Mouse (Mus musculus): ENCODE results near the gene Pbxip1. TPM values are rescaled to one million over a fixed set of nuclear protein-coding genes. Genes with fewer than 3 reads are reported as not detected.

Gene Pbxip1
- polyA plus RNA-seq, 1 experiment from 2014 or later, result 48.6 TPM

- Histone ChIP-seq H3K4me3 (ENCODE audit: low read depth, low read length) (no peak overlapping the region), H3K9ac (ENCODE audit: low read length) (peak overlapping the region; percentile 18; the same call in 1 of the 2 replicates)
Measured at GRCm38 (mm10) chr3:89484766-89485524, 48.4 kb downstream of the Pbxip1 start.

DNA sequence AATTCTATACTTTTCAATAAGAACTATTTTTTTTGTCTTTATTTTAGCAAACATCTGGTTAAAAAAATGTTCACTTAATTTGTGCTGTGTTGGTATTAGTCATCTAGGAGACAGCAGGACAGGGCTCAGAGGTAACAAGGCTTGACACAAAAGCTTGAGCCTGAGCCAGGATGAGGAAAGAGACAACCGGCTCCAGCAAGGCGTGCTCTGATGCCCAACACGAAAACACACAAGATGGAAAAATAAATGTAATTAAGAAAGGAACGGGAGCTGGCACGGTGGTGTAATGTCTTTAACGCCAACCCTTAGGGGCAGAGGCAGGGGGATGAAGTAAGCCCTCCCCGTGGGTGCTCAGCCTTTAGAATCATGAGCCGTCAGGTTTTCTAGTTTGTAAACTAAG is 49.6 kb downstream of the Pbxip1 start:
- no peaks in the 10 kb centered on the region for H3K36me3 ChIP-seq (ENCODE audit: control insufficient read depth, insufficient read depth, low read length)
- H3K4me3 ChIP-seq (ENCODE audit: low read depth, low read length), result no peak overlapping the region
- H3K9ac ChIP-seq (ENCODE audit: low read length), result no peak overlapping the region
- H3K9me3 ChIP-seq (ENCODE audit: control insufficient read depth, low read length), result no peaks in the 10 kb centered on the region
- 70% methylated on average over 8 of the region's 8 CpGs for WGBS
- DNase-seq (ENCODE audit: low spot score) (no peak), ATAC-seq (ENCODE audit: low FRiP score, low TSS enrichment) (no peak)
- H3K4me2 ChIP-seq (replicated peaks; ENCODE audit: low read depth), result no peak overlapping the region
- H3K27me3 ChIP-seq (ENCODE audit: control insufficient read depth, insufficient read depth, low read length), result no peaks in the 10 kb centered on the region
- no peaks in the 10 kb centered on the region for H3K4me1 ChIP-seq (replicated peaks; ENCODE audit: control insufficient read depth, insufficient read depth)
- no peak for TF ChIP-seq EP300 (optimal IDR thresholded peaks at IDR 0.05)
- no peak for TF ChIP-seq CTCF (IDR thresholded peaks at IDR 0.05; ENCODE audit: low read depth)
- H3K27ac ChIP-seq (replicated peaks), result no peak overlapping the region

More at GRCm38 (mm10) chr3:89484766-89485524, 48.4 kb downstream of the Pbxip1 start:
- Histone ChIP-seq H3K27ac (replicated peaks) (no peak overlapping the region), H3K36me3 (ENCODE audit: control insufficient read depth, insufficient read depth, low read length) (no peaks in the 10 kb centered on the region), H3K4me2 (replicated peaks; ENCODE audit: low read depth) (peak overlapping the region; percentile 35), H3K9me3 (ENCODE audit: control insufficient read depth, low read length) (no peaks in the 10 kb centered on the region), H3K27me3 (ENCODE audit: control insufficient read depth, insufficient read depth, low read length) (no peaks in the 10 kb centered on the region), H3K4me1 (replicated peaks; ENCODE audit: control insufficient read depth, insufficient read depth) (no peaks in the 10 kb centered on the region)
- TF ChIP-seq CTCF (IDR thresholded peaks at IDR 0.05; ENCODE audit: low read depth) (peak; percentile 97), EP300 (optimal IDR thresholded peaks at IDR 0.05) (no peak)
- peak; percentile 84 for DNase-seq (ENCODE audit: low spot score)
- peak; percentile 88 for ATAC-seq (ENCODE audit: low FRiP score, low TSS enrichment)
- WGBS, result 12% methylated on average over 24 of the region's 24 CpGs

- no peaks in the 10 kb centered on the region for H3K4me1 ChIP-seq (replicated peaks; ENCODE audit: control insufficient read depth, insufficient read depth)
- H3K9me3 ChIP-seq (ENCODE audit: control insufficient read depth, low read length), result no peaks in the 10 kb centered on the region
- DNase-seq (ENCODE audit: low spot score) (no peak), ATAC-seq (ENCODE audit: low FRiP score, low TSS enrichment) (no peak)
- no peak overlapping the region for H3K4me3 ChIP-seq (ENCODE audit: low read depth, low read length)
- H3K4me2 ChIP-seq (replicated peaks; ENCODE audit: low read depth), result no peak overlapping the region
- no peaks in the 10 kb centered on the region for H3K27me3 ChIP-seq (ENCODE audit: control insufficient read depth, insufficient read depth, low read length)
- TF ChIP-seq CTCF (IDR thresholded peaks at IDR 0.05; ENCODE audit: low read depth) (no peak), EP300 (optimal IDR thresholded peaks at IDR 0.05) (no peak)
- H3K27ac ChIP-seq (replicated peaks), result no peak overlapping the region
- H3K36me3 ChIP-seq (ENCODE audit: control insufficient read depth, insufficient read depth, low read length), result no peaks in the 10 kb centered on the region
- WGBS, result 60% methylated on average over 20 of the region's 20 CpGs
- H3K9ac ChIP-seq (ENCODE audit: low read length), result no peak overlapping the region
Measured at GRCm38 (mm10) chr3:89486916-89487702, 50.6 kb downstream of the Pbxip1 start.

DNA sequence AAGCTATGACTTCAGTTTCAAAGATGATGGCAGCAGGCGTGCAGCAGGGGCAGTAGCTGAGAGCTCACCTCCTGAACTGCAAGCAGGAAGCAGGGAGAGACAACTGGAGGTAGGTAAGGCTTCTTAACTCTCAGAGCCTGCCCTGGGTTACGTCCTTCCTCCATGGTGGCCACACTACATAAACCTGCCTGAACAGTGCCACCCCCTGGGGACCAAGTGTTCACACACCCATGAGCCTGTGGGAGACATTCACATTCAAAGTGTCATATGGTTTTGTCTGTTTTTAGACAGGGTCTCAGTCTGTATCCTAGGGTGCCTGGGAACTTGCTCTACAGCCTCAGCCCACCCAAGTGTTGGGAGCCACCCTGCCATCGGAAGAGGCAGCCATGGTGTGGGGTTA is 54.3 kb downstream of the Pbxip1 start:
- H3K27me3 ChIP-seq (ENCODE audit: control insufficient read depth, insufficient read depth, low read length), result no peaks in the 10 kb centered on the region
- no peak overlapping the region for H3K4me3 ChIP-seq (ENCODE audit: low read depth, low read length)
- WGBS, result 92% methylated on average over 3 of the region's 3 CpGs
- no peak for DNase-seq (ENCODE audit: low spot score)
- TF ChIP-seq EP300 (optimal IDR thresholded peaks at IDR 0.05) (no peak), CTCF (IDR thresholded peaks at IDR 0.05; ENCODE audit: low read depth) (peak; percentile 30)
- H3K9ac ChIP-seq (ENCODE audit: low read length), result no peak overlapping the region
- H3K9me3 ChIP-seq (ENCODE audit: control insufficient read depth, low read length), result no peaks in the 10 kb centered on the region
- no peak overlapping the region for H3K27ac ChIP-seq (replicated peaks)
- no peaks in the 10 kb centered on the region for H3K36me3 ChIP-seq (ENCODE audit: control insufficient read depth, insufficient read depth, low read length)
- no peak for ATAC-seq (ENCODE audit: low FRiP score, low TSS enrichment)
- H3K4me2 ChIP-seq (replicated peaks; ENCODE audit: low read depth), result no peak overlapping the region
- no peaks in the 10 kb centered on the region for H3K4me1 ChIP-seq (replicated peaks; ENCODE audit: control insufficient read depth, insufficient read depth)

GRCm38 (mm10) chr3:89491559-89491958 is 55.1 kb downstream of the Pbxip1 start:
- H3K9ac ChIP-seq (ENCODE audit: low read length), result no peak overlapping the region
- no peak for TF ChIP-seq CTCF (IDR thresholded peaks at IDR 0.05; ENCODE audit: low read depth)
- no peak for TF ChIP-seq EP300 (optimal IDR thresholded peaks at IDR 0.05)
- DNase-seq (ENCODE audit: low spot score) (no peak), ATAC-seq (ENCODE audit: low FRiP score, low TSS enrichment) (no peak)
- no peaks in the 10 kb centered on the region for H3K27me3 ChIP-seq (ENCODE audit: control insufficient read depth, insufficient read depth, low read length)
- H3K4me1 ChIP-seq (replicated peaks; ENCODE audit: control insufficient read depth, insufficient read depth), result no peaks in the 10 kb centered on the region
- WGBS, result 82% methylated on average over 5 of the region's 5 CpGs
- H3K36me3 ChIP-seq (ENCODE audit: control insufficient read depth, insufficient read depth, low read length), result no peaks in the 10 kb centered on the region
- H3K4me2 ChIP-seq (replicated peaks; ENCODE audit: low read depth), result no peak overlapping the region
- no peak overlapping the region for H3K4me3 ChIP-seq (ENCODE audit: low read depth, low read length)
- H3K27ac ChIP-seq (replicated peaks), result no peak overlapping the region
- H3K9me3 ChIP-seq (ENCODE audit: control insufficient read depth, low read length), result no peaks in the 10 kb centered on the region
